Mouse (Mus musculus): Measurements from ENCODE around the gene Fkrp.

Gene Fkrp

GRCm38 (mm10) chr7:16816475-16817122 lies at the start of gene Fkrp:
Gene Fkrp (minus strand): TSS chr7:16816732.
- DNase-seq (ENCODE audit: low spot score in 2 of 2): peak; percentile 29 to 65

DNA sequence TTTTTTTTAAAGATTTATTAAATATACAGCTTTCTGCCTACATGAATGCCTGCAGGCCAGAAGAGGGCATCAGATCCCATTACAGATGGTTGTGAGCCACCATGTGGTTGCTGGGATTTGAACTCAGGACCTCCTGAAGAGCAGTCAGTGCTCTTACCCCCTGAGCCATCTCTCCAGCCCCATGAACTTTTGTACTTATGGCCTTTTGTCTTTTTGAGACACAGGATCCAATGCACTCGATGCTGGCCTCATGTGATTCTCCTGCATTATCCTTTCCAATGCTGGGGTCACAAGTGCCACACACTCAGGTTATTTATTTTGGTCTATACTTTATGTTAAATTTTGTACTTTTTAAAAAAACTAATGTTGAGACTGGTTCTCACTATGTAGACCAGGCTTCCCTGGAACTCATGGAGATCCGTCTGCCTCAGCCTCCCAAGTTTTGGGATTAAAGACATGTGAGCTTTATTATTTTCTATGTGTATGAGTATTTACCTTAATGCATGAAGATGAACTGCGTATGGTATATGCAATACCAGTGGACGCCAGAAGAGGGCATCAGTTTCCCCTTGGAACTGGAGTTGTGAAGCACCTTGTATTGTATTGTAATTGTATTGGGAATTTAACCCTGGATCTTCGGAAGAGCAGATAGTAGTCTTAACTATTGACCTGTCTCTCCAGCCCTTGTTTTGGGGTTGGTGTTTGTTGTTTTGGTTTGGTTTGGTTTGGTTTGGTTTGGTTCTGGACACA lies 43.5 kb upstream of the Fkrp start:
- DNase-seq (ENCODE audit: low spot score in 2 of 2): no peak

GRCm38 (mm10) chr7:16858336-16858735 lies 41.8 kb upstream of the Fkrp start:
- DNase-seq (ENCODE audit: low spot score in 2 of 2): no peak

- no peak for DNase-seq (ENCODE audit: low spot score in 2 of 2)
Observed at GRCm38 (mm10) chr7:16853302-16853831, 36.8 kb upstream of the Fkrp start.

GRCm38 (mm10) chr7:16851636-16852035 lies 35.1 kb upstream of the Fkrp start:
- DNase-seq (ENCODE audit: low spot score in 2 of 2): no peak

GRCm38 (mm10) chr7:16848579-16848978 lies 32.0 kb upstream of the Fkrp start:
- no peak for DNase-seq (ENCODE audit: low spot score in 2 of 2)

DNA sequence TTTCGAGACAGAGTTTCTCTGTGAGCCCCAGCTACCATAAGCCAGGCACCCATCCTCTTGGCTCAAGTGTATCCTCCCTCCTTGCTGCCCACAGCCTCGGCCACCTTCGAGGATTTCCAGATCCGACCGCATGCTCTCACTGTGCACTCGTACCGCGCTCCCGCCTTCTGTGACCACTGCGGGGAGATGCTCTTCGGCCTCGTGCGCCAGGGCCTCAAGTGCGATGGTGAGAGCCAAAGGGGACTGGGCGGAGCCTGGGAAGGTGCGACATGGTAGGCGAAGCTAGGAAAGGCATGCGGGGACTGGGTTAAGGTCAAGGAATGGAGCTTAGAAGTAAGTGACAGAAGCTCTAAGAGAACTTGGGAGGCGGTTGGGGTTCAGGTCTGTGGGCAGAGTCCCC lies 31.0 kb upstream of the Fkrp start:
- DNase-seq (ENCODE audit: low spot score in 2 of 2): no peak

DNA sequence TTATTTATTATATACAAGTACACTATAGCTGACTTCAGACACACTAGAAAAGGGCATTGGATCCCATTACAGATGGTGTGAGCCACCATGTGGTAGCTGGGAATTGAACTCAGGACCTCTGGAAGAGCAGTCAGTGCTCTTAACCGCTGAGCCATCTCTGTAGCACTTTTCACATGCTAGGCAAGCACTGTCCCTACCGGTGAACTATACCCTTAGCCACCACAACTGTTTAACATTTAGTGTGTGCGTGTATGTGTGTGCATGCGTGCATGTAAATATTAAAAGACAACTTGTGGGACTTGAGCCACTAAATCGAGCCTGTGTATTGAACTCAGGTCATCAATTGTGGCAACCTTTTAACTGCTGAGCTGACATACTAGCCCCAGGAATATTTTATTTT lies 30.2 kb upstream of the Fkrp start:
- no peak for DNase-seq (ENCODE audit: low spot score in 2 of 2)

DNA sequence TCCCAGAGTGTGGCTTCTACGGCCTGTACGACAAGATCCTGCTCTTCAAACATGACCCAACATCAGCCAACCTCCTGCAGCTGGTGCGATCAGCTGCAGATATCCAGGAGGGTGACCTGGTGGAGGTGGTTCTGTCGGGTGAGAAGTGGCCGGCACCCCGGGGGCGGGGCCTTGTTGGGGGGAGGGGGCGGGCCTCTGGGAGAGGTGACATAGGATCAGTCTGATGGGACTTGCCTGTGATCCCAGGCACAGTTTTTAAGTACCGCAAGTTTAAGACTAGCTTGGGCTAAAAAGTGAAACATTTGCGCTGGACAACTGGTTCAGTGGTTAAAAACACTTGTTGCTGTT lies 29.3 kb upstream of the Fkrp start:
- DNase-seq (ENCODE audit: low spot score in 2 of 2): no peak

- no peak for DNase-seq (ENCODE audit: low spot score in 2 of 2)
Observed at GRCm38 (mm10) chr7:16845072-16845819, 28.7 kb upstream of the Fkrp start.

GRCm38 (mm10) chr7:16844696-16845071 lies 28.2 kb upstream of the Fkrp start:
- no peak for DNase-seq (ENCODE audit: low spot score in 2 of 2)

DNA sequence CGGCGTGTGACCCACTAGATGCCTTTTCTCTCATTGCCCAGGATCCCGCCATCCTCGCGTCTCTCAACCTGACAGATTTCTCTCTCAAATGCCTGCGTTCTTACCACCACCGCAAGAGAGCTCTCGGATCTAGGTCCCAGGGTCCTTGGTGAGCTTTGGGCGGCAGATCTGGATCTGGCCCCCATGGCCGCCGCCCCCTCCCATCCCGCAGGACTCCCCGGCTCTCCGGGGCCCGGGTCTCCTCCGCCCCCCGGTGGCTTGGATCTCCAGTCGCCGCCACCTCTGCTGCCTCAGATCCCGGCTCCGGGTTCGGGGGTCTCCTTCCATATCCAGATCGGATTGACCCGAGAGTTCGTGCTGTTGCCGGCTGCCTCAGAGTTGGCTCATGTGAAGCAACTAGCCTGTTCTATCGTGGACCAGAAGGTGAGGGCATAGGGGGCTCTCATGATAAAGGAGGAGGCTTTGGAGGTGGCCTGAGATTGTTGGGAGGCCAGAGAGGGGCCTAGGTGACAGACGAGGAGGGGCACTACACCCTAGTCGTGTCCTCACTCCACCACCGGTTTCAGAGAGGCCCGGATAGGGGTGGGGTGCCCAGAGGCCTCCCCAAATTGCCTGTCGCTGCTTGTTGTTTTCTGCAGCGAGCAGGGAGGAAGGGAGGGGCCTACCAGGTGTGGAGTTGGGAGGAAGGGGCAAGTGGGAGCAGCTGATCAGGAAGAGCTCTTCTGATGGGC lies 27.1 kb upstream of the Fkrp start:
- peak; percentile 58 to 62 for DNase-seq (ENCODE audit: low spot score in 2 of 2)

- peak; percentile 88 to 96 for DNase-seq (ENCODE audit: low spot score in 2 of 2)
Observed at GRCm38 (mm10) chr7:16842645-16843063, 26.1 kb upstream of the Fkrp start, which contains the start of gene Prkd2. Gene Prkd2 (plus strand): TSS chr7:16842902.

GRCm38 (mm10) chr7:16841561-16842560 lies 25.3 kb upstream of the Fkrp start:
- no peak for DNase-seq (ENCODE audit: low spot score in 2 of 2)

DNA sequence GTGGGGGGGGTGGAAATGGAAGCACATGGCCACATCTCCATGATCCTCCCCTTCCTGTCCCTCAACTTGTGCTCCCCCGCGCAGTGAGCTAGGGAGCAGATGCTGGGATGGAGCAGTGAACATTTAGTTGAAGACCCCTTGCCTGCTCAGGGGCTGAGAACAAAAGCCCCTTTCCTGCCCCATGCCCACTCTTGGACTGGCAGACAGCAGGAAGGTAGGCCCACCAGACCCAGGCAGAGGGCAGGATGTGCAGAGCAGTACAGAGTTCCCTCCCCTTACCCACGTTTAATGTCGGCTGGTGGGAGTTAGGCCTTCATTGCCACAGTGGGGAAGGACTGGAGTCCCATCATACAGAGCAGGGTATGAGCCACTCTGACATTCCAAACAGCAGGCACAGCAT lies 24.5 kb upstream of the Fkrp start:
- no peak for DNase-seq (ENCODE audit: low spot score in 2 of 2)

DNA sequence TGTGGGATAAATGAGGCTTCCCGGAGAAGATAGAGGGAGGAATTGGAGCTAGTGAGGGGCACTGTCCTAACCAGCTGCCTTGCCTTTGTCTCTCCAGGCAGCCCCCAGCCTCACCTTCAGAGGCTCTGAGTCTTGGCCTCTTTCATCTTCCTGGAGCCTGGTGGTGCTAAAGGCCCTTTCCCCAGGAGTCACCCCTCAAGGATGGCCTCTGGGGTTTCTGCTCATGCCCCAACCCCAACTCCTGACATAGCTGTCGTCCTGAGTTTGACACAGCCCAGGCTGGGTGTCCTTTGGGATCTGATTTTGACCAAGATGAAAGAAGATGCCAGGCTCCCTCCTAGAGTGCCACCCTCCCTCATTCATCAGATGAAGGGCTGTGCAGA lies 23.6 kb upstream of the Fkrp start:
- no peak for DNase-seq (ENCODE audit: low spot score in 2 of 2)

DNA sequence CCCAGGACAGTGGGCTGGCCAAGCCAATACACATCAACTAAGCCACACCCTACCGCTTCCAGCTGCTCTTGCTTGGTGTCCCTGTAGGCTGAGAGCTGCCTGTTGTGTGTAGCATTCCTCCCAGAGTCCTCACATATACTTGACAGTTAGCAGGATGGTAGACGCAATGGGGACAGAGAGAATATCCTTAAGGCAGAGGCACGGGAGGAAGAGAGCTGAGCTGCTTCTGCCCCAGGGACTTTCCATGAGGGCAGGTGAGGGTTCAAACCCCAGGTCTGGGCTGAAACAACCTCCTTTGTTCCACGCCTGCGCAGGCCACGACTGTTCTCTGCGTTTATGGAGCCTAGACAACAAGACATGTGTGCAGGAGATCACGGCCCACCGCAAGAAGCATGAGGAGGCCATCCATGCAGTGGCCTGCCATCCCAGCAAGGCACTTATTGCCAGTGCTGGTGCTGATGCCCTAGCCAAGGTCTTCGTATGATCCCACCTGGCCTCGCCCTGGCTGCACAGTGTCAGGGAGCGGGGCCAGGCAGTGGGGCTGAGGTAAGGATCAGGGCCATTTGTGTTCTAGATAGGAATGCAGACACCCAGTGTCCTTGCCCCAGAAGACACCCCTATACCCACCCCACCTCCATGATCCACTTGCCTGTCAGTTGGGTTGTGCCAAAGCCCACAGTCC lies 23.0 kb upstream of the Fkrp start:
- no peak for DNase-seq (ENCODE audit: low spot score in 2 of 2)

GRCm38 (mm10) chr7:16838804-16839426 lies 22.4 kb upstream of the Fkrp start:
- no peak for DNase-seq (ENCODE audit: low spot score in 2 of 2)

All from urinary bladder, adult 18-20 months (tissue).